Mouse (Mus musculus) spleen, adult 2 months (tissue): Measurements from ENCODE around the gene Parvg.

Source experiments
- CTCF ChIP-seq: fragments of 200-500 bp; IDR thresholded peaks from 2 replicates; pipeline ENCODE4 v1.5.1; 2011; ENCODE audit warnings: mild to moderate bottlenecking, inconsistent platforms; ENCODE audit not compliant: insufficient read depth, insufficient read length, insufficient replicate concordance; ENCODE audit errors: extremely low read depth
- POLR2A ChIP-seq: fragments of 200-500 bp; IDR thresholded peaks from 2 replicates; pipeline ENCODE4 v1.6.1; 2011; ENCODE audit warnings: low read depth, low read length, inconsistent platforms

GRCm38 (mm10) chr15:84276066-84276465, 47.8 kb upstream of the Parvg start:
- TF ChIP-seq POLR2A: no peak
- TF ChIP-seq CTCF: no peak
